Mouse (Mus musculus): ENCODE data around the gene Gfod1.
A peak's percentile ranks its signal among the peaks of the same experiment; 100 is the strongest.

Gfod1 gene

GRCm38 (mm10) chr13:43231965-43232860, 71.8 kb downstream of the Gfod1 start:
- DNase-seq (ENCODE audit: low spot score in 2 of 2) = no peak

GRCm38 (mm10) chr13:43230842-43231241, 73.1 kb downstream of the Gfod1 start:
- DNase-seq (ENCODE audit: low spot score in 2 of 2) = no peak

GRCm38 (mm10) chr13:43230238-43230637, 73.7 kb downstream of the Gfod1 start:
- DNase-seq (ENCODE audit: low spot score in 2 of 2) = peak; percentile 84 to 94

GRCm38 (mm10) chr13:43229767-43230166, 74.2 kb downstream of the Gfod1 start:
- DNase-seq (ENCODE audit: low spot score in 2 of 2) = no peak

- DNase-seq (ENCODE audit: low spot score in 2 of 2) = no peak
These were observed 75.8 kb downstream of the Gfod1 start for GRCm38 (mm10) chr13:43228141-43228540.

- no peak for DNase-seq (ENCODE audit: low spot score in 2 of 2)
These were observed 77.9 kb downstream of the Gfod1 start for GRCm38 (mm10) chr13:43226041-43226440.

- no peak for DNase-seq (ENCODE audit: low spot score in 2 of 2)
These were observed 78.8 kb downstream of the Gfod1 start for GRCm38 (mm10) chr13:43225161-43225560.

- no peak for DNase-seq (ENCODE audit: low spot score in 2 of 2)
These were observed 81.9 kb downstream of the Gfod1 start for GRCm38 (mm10) chr13:43222084-43222483.

- DNase-seq (ENCODE audit: low spot score in 2 of 2) = no peak
These were observed 82.7 kb downstream of the Gfod1 start for GRCm38 (mm10) chr13:43221290-43221689.

GRCm38 (mm10) chr13:43220635-43221034, 83.3 kb downstream of the Gfod1 start:
- no peak for DNase-seq (ENCODE audit: low spot score in 2 of 2)

GRCm38 (mm10) chr13:43218764-43219163, 85.2 kb downstream of the Gfod1 start:
- DNase-seq (ENCODE audit: low spot score in 2 of 2) = no peak

GRCm38 (mm10) chr13:43218284-43218683, 85.7 kb downstream of the Gfod1 start:
- no peak for DNase-seq (ENCODE audit: low spot score in 2 of 2)

GRCm38 (mm10) chr13:43217686-43218085, 86.3 kb downstream of the Gfod1 start:
- no peak for DNase-seq (ENCODE audit: low spot score in 2 of 2)

- no peak for DNase-seq (ENCODE audit: low spot score in 2 of 2)
These were observed 86.9 kb downstream of the Gfod1 start for GRCm38 (mm10) chr13:43217059-43217458.

- no peak for DNase-seq (ENCODE audit: low spot score in 2 of 2)
These were observed 87.8 kb downstream of the Gfod1 start for GRCm38 (mm10) chr13:43215994-43216706.

- no peak for DNase-seq (ENCODE audit: low spot score in 2 of 2)
These were observed 88.6 kb downstream of the Gfod1 start for GRCm38 (mm10) chr13:43215144-43215993.

- no peak for DNase-seq (ENCODE audit: low spot score in 2 of 2)
These were observed 91.6 kb downstream of the Gfod1 start for GRCm38 (mm10) chr13:43212338-43212737.

- DNase-seq (ENCODE audit: low spot score in 2 of 2) = no peak
These were observed 93.0 kb downstream of the Gfod1 start for GRCm38 (mm10) chr13:43210956-43211355.

GRCm38 (mm10) chr13:43209560-43209959, 94.4 kb downstream of the Gfod1 start:
- DNase-seq (ENCODE audit: low spot score in 2 of 2) = no peak

- no peak for DNase-seq (ENCODE audit: low spot score in 2 of 2)
These were observed 95.0 kb downstream of the Gfod1 start for GRCm38 (mm10) chr13:43208914-43209439.

GRCm38 (mm10) chr13:43206118-43206683, 97.8 kb downstream of the Gfod1 start:
- no peak for DNase-seq (ENCODE audit: low spot score in 2 of 2)
